Comparison of ENCODE assay signal across 26 mouse cellular contexts in genomic region chr13:12093146-12093545, GRCm38 (mm10). TPM values are rescaled to one million over a fixed set of nuclear protein-coding genes. Genes with fewer than 3 reads are reported as not detected.
A peak's percentile ranks its signal among the peaks of the same experiment; 100 is the strongest.
DNase-seq lines count a peak whose midpoint lies in the region; ATAC-seq and TF ChIP-seq lines count a peak whose summit lies in the region.
"Had no signal": no experiment of that assay in that cellular context is flagged by ENCODE, and none has a peak within 500 bp of the region (broad histone marks: within the 10 kb centered on the region; RNA-seq: fewer than 3 reads in every experiment).

No protein-coding gene starts in this region.

- 45% methylated on average over 5 of the region's 5 CpGs for WGBS in heart, embryonic 12.5 days
- WGBS in heart, postnatal 0 days: 24% methylated on average over 5 of the region's 5 CpGs
- 78% methylated on average over 5 of the region's 5 CpGs for WGBS in lung, embryonic 16.5 days
- 54% methylated on average over 5 of the region's 5 CpGs for WGBS in liver, embryonic 16.5 days (ENCODE audit: insufficient replicate concordance)

- peaks cover 4% of the 10 kb centered on the region; the same call in 1 of the 2 replicates for H3K36me3 ChIP-seq in heart, embryonic 12.5 days
- no peaks in the 10 kb centered on the region for H3K36me3 ChIP-seq in heart, postnatal 0 days (replicated peaks; ENCODE audit: control insufficient read depth, insufficient read depth, low read length)
- no peaks in the 10 kb centered on the region for H3K36me3 ChIP-seq in lung, embryonic 16.5 days (ENCODE audit: control insufficient read depth, insufficient read depth, low read length)
- H3K36me3 ChIP-seq in liver, embryonic 16.5 days (ENCODE audit: control insufficient read depth, insufficient read depth): no peaks in the 10 kb centered on the region
- H3K36me3 ChIP-seq: kidney, embryonic 15.5 days; limb, embryonic 13.5 days; midbrain, embryonic 13.5 days had no signal

- H3K4me3 ChIP-seq in heart, embryonic 12.5 days: no peak overlapping the region
- no peak overlapping the region for H3K4me3 ChIP-seq in heart, postnatal 0 days (ENCODE audit: low read depth, low read length)
- H3K4me3 ChIP-seq in lung, embryonic 16.5 days (ENCODE audit: low read length): no peak overlapping the region
- no peak overlapping the region for H3K4me3 ChIP-seq in liver, embryonic 16.5 days (ENCODE audit: low read depth, low read length)
- H3K4me3 ChIP-seq: erythroblast, embryonic 14.5 days; gastrocnemius, adult 2 months; kidney, embryonic 15.5 days; limb, embryonic 13.5 days; megakaryocyte, embryonic 14.5 days; midbrain, embryonic 13.5 days had no signal

- no peak for ATAC-seq in heart, embryonic 12.5 days (ENCODE audit: insufficient number of reproducible peaks, low FRiP score)
- peak; percentile 32; the same call in 1 of the 2 replicates for ATAC-seq in heart, postnatal 0 days (ENCODE audit: insufficient read depth, low read depth)
- peak; percentile 12; the same call in 1 of the 2 replicates for ATAC-seq in lung, embryonic 16.5 days (ENCODE audit: low read depth)
- peak; percentile 20 for ATAC-seq in liver, embryonic 16.5 days (ENCODE audit: low read depth)
- ATAC-seq: forebrain, embryonic 16.5 days; hindbrain, embryonic 16.5 days; midbrain, embryonic 13.5 days had no signal

- no peaks in the 10 kb centered on the region for H3K9me3 ChIP-seq in heart, embryonic 12.5 days (replicated peaks)
- H3K9me3 ChIP-seq in heart, postnatal 0 days (replicated peaks; ENCODE audit: control insufficient read depth, low read length): no peaks in the 10 kb centered on the region
- no peaks in the 10 kb centered on the region for H3K9me3 ChIP-seq in lung, embryonic 16.5 days (ENCODE audit: control insufficient read depth, low read length)
- H3K9me3 ChIP-seq in liver, embryonic 16.5 days (replicated peaks; ENCODE audit: control insufficient read depth, low read length): no peaks in the 10 kb centered on the region
- H3K9me3 ChIP-seq: kidney, embryonic 15.5 days; limb, embryonic 13.5 days; midbrain, embryonic 13.5 days had no signal

- peak overlapping the region; percentile 18 for H3K27ac ChIP-seq in heart, embryonic 12.5 days (ENCODE audit: poor library complexity, severe bottlenecking)
- H3K27ac ChIP-seq in heart, postnatal 0 days (ENCODE audit: low read depth): peak overlapping the region; percentile 51; the same call in 1 of the 2 replicates
- H3K27ac ChIP-seq in lung, embryonic 16.5 days (ENCODE audit: low read length): no peak overlapping the region
- no peak overlapping the region for H3K27ac ChIP-seq in liver, embryonic 16.5 days (ENCODE audit: low read length)
- H3K27ac ChIP-seq: gastrocnemius, adult 2 months; kidney, embryonic 15.5 days; limb, embryonic 13.5 days; midbrain, embryonic 13.5 days had no signal

- DNase-seq in heart, postnatal 10 days: no peak
- no peak for DNase-seq in heart, postnatal 0 days (ENCODE audit: low spot score)
- DNase-seq in heart, adult 9 months (ENCODE audit: low spot score in 2 of 2): no peak
- no peak for DNase-seq in lung, postnatal 25 days (ENCODE audit: low spot score)
- DNase-seq in adrenal gland, adult 18-20 months (ENCODE audit: low spot score in 2 of 2): no peak
- DNase-seq: adrenal gland, adult 2 months; adrenal gland, postnatal 36 days; B cell, adult 2 months; gastrocnemius, adult 2 months; gastrocnemius, postnatal 36 days; kidney, adult 18-20 months; kidney, postnatal 25 days; lung, adult 2 months; lung, postnatal 36 days had no signal

- no peak for TF ChIP-seq CTCF in heart, postnatal 0 days (IDR thresholded peaks at IDR 0.05; ENCODE audit: low read depth)

- TF ChIP-seq EP300 in heart, postnatal 0 days (IDR thresholded peaks at IDR 0.05; ENCODE audit: low read depth): no peak

- H3K9ac ChIP-seq in heart, embryonic 12.5 days: no peak overlapping the region
- no peak overlapping the region for H3K9ac ChIP-seq in heart, postnatal 0 days (replicated peaks; ENCODE audit: low read depth, low read length)
- H3K9ac ChIP-seq in lung, embryonic 16.5 days (ENCODE audit: low read length): no peak overlapping the region
- no peak overlapping the region for H3K9ac ChIP-seq in liver, embryonic 16.5 days (ENCODE audit: low read depth, low read length)
- H3K9ac ChIP-seq: kidney, embryonic 15.5 days; limb, embryonic 13.5 days; midbrain, embryonic 13.5 days had no signal

- no peak overlapping the region for H3K4me2 ChIP-seq in heart, embryonic 12.5 days
- H3K4me2 ChIP-seq in heart, postnatal 0 days (ENCODE audit: low read depth, low read length): peak overlapping the region; percentile 45; the same call in 1 of the 2 replicates
- no peak overlapping the region for H3K4me2 ChIP-seq in lung, embryonic 16.5 days (ENCODE audit: low read depth, low read length)
- H3K4me2 ChIP-seq in liver, embryonic 16.5 days (ENCODE audit: low read depth, low read length): no peak overlapping the region
- H3K4me2 ChIP-seq: heart, embryonic 11.5 days; kidney, embryonic 15.5 days; limb, embryonic 13.5 days; midbrain, embryonic 13.5 days had no signal

- H3K4me1 ChIP-seq in heart, embryonic 12.5 days (replicated peaks): peaks cover 85% of the 10 kb centered on the region
- peaks cover 65% of the 10 kb centered on the region for H3K4me1 ChIP-seq in heart, postnatal 0 days (ENCODE audit: control insufficient read depth, insufficient read depth)
- H3K4me1 ChIP-seq in lung, embryonic 16.5 days (replicated peaks; ENCODE audit: control insufficient read depth, insufficient read depth, low read length): no peaks in the 10 kb centered on the region
- no peaks in the 10 kb centered on the region for H3K4me1 ChIP-seq in liver, embryonic 16.5 days (ENCODE audit: control insufficient read depth, low read depth, low read length)
- H3K4me1 ChIP-seq: kidney, embryonic 15.5 days; limb, embryonic 13.5 days; megakaryocyte, embryonic 14.5 days; midbrain, embryonic 13.5 days had no signal

- intact Hi-C loops in heart, postnatal 10 days (cut with DNase I): no loop called here

- no peaks in the 10 kb centered on the region for H3K27me3 ChIP-seq in heart, embryonic 12.5 days (replicated peaks)
- no peaks in the 10 kb centered on the region for H3K27me3 ChIP-seq in heart, postnatal 0 days (ENCODE audit: control insufficient read depth, insufficient read depth, low read length)
- no peaks in the 10 kb centered on the region for H3K27me3 ChIP-seq in lung, embryonic 16.5 days (ENCODE audit: control insufficient read depth, insufficient read depth, low read depth, low read length)
- no peaks in the 10 kb centered on the region for H3K27me3 ChIP-seq in liver, embryonic 16.5 days (ENCODE audit: control insufficient read depth, insufficient read depth, low read depth, low read length)
- H3K27me3 ChIP-seq: kidney, embryonic 15.5 days; limb, embryonic 13.5 days; megakaryocyte, embryonic 14.5 days; midbrain, embryonic 13.5 days had no signal

RNA-seq across cellular contexts. Expression of gene Ryr2, which starts 13.6 kb away (rescaled TPM):
- 35.3 and 40.1 TPM in 2 replicates for polyA plus RNA-seq in heart, embryonic 12.5 days (2016; fragmentation: Nextera tagmentation; extraction: Ambion mirVana)
- total RNA-seq in heart, postnatal 10 days (2021): 100 to 1,000 TPM; 767 to 773 TPM
- total RNA-seq in heart, postnatal 0 days (2014; rRNA removed; ENCODE audit: low replicate concordance): 317 and 396 TPM in 2 replicates
- 48.2 and 61.4 TPM in 2 replicates for polyA plus RNA-seq in heart, postnatal 0 days (2015; fragmentation: Nextera tagmentation; extraction: Ambion mirVana)
- 1.5 and 1.6 TPM in 2 replicates for polyA plus RNA-seq in lung, embryonic 16.5 days (2015; fragmentation: Nextera tagmentation; extraction: Ambion mirVana)
- 0.13 and 0.24 TPM in 2 replicates for polyA plus RNA-seq in liver, embryonic 16.5 days (2015; fragmentation: Nextera tagmentation; extraction: Ambion mirVana)
- 10 to 100 TPM; 12.3 to 20.0 TPM for total RNA-seq in adrenal gland, adult 18-20 months (2021)
- total RNA-seq: monocyte, adult 5-6 weeks had no signal
- polyA plus RNA-seq: erythroblast, embryonic 14.5 days had no signal

Comparison
In these comparisons a context has a peak if more than half of its experiments do, and no peak if none do; other contexts are left out.
1. H3K27ac ChIP-seq: peak in heart, embryonic 12.5 days (single experiment) and heart, postnatal 0 days (single experiment); none in lung, embryonic 16.5 days (single experiment) and liver, embryonic 16.5 days (single experiment).
2. RNA of gene Ryr2, which starts 13.6 kb away (polyA plus RNA-seq): 48.2 to 61.4 TPM in heart, postnatal 0 days and 35.3 to 40.1 TPM in heart, embryonic 12.5 days; 1.5 to 1.6 TPM in lung, embryonic 16.5 days and 0.13 to 0.24 TPM in liver, embryonic 16.5 days; every median in the first group is over 10 times any median in the second.